Mouse (Mus musculus): ENCODE results near the gene Cdc42ep4.

- TF ChIP-seq CTCF (IDR thresholded peaks at IDR 0.05; ENCODE audit: extremely low read depth, insufficient read depth, insufficient read length, insufficient replicate concordance) (peak; percentile 97), POLR2A (IDR thresholded peaks at IDR 0.05; ENCODE audit: low read depth, low read length) (no peak)
Observed at GRCm38 (mm10) chr11:113703758-113704157, 47.9 kb downstream of the Cdc42ep4 start.

All from spleen, adult 2 months (tissue).